Mouse (Mus musculus): Measurements from ENCODE around the gene Prpf8.
"Not testable (repeated sequence)": the region's sequence is repeated elsewhere in the genome, so short reads cannot be mapped to it uniquely, and the experiment has no call there.

Gene Prpf8

DNA sequence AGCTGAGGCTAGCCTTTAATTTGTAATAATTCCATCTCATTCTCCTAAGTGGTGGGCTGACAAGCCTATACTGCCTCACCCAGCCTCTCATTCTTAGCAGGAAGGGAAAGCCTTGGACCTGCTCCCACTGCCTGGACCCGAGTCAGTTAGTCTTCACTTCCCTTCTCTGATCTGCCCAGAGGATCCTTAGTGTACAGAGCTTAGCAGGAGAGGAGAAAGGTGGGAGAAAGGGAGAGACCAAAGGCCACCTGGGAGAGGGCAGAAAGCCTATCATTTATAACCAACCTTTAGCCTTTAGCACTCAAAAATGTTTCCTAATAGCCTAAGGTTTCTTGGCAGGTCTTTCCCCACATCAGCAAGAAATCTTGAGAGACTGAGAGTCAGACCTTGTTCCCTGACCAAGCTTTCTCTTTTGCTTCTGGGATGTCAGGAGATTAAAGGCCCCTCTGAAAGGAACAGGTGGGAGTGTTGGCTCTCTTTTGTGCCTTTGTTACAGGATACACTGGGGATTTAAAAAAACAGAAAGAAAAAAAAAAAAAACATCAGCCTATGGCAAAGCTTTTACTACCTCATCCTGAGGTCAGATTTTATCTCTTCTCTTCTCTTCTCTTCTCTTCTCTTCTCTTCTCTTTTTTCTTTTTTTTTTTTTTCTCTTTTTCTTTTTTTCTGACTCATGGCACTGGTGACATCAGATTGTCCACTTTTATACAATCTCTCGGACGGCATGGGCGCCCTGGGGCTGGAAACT lies 47.8 kb downstream of the Prpf8 start:
- DNase-seq (ENCODE audit: low spot score), result peak; percentile 79

DNA sequence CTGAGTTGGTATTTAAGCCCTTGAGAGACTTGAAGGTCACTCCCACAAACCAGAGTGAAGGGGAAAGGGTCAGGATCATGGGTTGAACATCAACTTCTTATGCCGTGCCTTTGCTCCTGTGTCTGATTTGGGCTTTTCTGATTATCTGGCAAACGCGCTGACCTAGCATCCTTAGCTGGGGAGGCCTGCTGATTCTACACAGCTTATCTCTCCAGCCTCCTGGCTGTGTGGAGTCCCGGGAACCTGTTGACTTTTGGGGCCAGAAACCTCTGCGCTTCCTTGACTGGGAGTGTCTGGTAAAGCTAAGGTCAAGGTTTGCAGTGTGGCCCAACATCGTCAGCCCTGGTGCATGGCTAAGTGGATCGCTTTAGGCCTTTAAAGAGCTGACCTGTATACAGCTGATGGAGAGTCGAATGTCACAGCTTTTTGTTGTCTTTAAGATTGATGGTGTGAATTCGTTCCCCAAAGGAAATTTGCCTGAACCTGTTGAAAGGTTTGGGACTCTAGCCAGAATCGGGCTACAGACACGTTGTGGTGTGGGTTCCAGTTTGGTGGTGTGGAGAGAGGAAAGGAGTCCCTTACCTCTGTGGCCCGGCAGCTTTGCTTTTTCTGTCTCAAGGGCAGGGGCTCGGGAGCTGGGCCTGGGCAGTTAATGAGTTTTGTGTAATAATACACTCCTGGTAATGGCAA lies 48.6 kb downstream of the Prpf8 start:
- DNase-seq (ENCODE audit: low spot score), result peak; percentile 89

DNA sequence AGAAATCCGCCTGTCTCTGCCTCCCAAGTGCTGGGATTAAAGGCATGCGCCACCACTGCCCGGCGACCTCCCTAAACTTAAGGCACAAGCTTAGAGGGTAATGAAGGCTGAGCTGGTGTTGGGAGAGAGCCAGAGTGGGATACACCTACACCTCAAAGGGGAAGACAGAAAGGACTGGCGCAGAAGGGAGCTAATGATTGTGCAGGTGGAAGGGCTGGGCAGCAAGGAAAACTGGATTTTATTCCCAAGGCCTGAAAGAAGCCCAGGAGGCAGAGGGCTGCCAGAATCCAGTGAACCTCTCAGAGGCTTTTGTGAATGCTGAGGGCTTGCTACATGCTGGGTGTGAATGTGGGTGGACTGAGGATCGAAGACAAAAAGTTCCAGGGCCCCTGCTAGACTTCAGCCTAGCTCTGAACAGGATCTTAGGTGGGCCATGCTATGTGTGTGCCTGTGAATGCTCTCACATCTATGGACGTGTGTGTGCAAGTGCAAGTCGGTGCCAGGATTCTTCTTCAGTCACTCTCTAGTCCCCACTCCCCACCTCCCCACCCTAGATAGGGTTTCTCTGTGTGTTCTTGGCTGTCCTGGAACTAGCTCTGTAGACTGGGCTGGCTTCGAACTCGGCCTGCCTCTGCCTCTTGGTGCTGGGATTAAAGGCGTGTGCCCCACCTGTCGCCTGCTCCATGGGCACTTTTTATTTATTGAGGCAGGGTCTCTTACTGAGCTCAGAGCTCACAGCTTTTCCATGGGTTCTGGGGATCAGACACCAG lies 49.8 kb downstream of the Prpf8 start:
- no peak for DNase-seq (ENCODE audit: low spot score)

DNA sequence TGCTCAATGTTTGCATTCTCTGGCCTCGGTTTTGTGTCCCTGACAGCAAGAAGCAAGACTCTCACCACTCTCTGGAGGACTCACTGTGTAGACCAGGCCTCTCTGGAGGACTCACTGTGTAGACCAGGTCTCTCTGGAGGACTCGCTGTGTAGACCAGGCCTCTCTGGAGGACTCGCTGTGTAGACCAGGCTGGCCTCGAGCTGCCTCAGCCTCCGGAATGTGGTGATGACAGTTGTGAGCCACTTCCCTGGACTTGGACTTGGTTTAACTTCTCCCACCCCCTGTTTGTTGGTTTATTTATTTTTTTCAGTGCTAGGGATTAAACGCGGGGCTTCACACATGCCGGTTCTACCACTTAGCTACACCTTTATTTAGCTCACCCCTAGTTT lies 50.4 kb downstream of the Prpf8 start:
- no peak for DNase-seq (ENCODE audit: low spot score)

DNA sequence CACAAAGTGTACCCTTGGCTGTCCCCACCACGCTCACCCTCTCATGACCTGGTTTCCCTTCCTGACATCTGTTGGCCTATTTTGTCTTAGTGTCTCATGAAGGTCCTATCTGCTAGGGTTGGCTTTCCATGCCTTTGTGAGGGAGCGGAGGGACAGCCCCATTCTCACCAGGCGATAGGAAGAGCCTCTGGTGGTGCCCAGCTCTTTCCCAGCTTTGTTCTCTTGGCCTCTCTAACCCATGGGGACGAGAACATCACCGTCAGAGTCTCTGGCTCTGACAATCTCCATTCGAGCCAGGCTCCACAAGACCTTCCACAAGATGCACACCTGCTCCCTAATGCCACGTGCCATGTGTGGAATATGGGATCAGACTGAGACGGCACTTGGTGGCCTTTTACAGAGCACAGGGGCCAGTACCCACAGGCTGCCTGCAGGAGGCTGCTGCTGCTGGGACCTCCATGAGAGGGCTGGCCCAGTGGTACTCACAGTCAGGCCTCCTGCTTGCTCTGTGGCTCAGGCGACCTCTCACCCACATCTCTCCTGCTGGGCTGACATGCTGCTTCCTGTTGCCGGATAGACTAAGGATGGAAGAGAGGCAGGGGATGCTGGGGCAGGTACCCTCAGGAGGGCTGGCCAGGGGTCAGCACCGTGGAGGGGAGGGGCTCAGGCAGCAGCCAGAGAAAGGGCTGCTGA lies 51.0 kb downstream of the Prpf8 start:
- DNase-seq (ENCODE audit: low spot score), result no peak

DNA sequence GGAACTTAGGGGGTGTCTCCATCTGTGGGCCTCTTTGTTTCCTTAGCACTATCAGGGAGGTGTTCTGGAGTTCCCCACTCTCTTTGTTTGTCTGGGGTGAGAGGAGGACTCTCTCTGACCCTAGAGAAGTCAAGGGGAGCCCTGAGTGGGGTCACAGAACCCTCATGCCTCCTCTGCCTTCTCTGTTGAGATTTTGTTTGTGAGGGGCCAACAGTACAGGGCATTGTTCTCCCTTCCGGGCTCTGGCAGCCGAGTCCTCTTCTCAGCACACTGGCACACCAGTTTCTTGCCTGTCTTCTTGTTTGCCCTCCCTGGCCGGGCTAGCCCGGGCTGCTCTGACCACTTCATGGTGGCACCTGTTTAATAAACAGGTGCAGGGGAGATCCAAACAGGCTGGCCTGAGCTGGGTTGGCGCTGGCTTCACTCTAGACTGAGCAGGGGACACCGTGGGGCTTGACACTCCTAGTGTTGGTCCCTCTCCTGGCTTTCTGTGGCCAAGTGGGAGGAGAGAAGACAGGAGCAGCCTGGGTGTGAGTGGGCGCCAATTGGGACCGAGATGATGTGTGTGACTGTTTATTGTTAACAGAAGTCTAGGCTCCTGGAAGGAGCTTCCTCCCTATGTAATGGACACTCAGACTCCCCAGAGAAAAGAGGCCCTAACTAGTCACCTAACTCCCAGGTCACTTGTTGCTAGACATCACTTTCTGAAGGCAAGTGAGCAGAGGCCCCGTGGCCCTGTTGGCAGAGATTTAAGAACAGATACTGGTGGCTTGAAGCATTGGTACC lies 51.8 kb downstream of the Prpf8 start:
- no peak for DNase-seq (ENCODE audit: low spot score)

DNA sequence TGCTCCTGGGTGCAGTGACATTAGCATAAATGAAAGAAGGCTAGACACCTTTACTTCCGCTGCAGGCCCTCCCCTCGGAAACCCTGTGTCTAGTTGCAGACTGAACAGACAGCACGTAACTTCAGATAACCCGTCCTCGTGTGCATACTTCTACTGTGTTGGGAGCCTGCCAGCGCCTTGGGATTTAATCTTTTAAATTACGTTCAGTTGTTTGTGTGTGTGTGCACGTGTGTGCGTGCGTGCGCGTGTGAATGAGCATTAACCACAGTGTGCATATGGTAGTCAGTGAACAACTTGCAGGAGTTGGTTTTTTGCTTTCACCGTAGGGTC lies 52.3 kb downstream of the Prpf8 start:
- DNase-seq (ENCODE audit: low spot score), result no peak

DNA sequence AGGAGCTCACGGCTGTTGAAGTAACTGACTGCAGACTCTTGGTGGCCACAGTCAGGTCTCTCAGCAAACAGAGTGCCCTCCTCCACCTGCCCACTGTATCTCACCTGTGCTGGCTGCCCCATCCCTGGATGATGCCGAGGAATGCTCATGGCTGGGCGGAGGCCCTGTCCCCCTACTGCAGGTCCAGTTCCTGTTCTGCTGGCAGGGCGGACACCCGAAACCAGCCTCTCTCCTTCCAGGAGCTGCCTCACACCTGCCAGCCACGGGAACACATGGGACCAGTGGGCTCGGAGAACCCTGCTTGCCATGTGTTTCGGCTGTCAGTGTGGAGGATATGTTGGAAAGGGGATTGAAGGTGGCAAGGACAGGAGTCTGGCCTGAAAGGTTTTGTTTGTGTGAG lies 53.6 kb downstream of the Prpf8 start:
- no peak for DNase-seq (ENCODE audit: low spot score)

DNA sequence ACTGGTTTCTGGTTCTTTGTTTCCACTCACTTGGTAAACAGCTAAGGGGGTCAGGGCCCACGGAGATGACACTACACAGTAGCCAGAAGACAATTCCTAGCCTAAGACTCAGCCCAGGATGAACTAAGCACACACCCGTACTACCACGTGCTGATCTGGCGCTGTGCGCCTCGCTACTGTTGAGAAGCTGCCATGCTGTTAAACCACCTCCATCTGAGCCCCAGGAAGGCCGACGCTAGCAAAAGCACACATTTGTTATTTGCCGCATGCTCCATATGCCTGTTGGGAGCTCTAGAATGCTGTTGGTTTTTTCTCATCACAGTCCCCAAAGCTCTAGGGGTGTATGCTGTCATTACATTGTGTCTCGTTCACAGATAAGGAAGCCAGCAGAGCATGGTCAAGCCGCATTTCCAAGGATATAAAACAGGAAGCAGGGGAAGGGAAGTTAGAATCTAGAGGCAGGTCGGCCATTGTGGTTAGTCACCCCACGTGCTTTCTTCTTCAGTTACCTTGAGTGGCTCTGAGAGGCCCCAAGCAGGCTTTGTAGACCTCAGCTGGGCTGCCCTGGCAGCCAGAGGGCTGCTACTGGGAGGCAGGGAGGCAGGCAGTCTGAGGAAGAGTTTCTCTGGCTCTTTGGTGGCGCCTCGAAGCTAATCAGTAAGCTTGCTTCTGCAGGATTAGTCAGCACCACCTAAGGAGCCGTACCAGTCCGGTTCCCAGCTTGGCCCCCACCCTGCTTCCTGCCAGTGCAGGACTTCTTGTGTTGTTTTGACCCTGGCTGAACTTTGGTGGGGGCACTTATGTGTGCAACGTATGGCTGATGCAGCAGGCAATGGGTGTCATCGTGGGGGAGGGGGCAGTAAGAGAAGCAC lies 54.3 kb downstream of the Prpf8 start:
- DNase-seq (ENCODE audit: low spot score), result peak; percentile 54

DNA sequence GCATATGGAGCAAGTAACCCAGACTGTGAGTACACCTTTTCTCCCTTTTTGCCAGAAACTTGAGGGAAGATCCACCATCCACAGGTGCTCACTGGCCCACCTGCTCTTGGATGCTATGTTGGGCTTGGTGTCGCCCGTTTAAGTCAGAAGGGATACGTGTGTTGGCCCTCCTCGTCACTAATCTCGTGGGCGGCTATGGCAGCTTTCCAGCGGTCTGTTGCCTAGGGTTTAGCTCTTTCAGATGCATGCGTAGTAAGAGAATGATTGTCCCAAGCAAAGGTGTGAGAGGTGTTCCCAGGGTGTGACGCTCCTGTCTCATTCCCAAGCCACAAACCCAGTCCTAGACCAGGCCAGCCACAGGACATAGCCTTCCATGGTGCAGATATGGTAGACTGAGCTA lies 58.1 kb downstream of the Prpf8 start:
- DNase-seq (ENCODE audit: low spot score), result no peak

DNA sequence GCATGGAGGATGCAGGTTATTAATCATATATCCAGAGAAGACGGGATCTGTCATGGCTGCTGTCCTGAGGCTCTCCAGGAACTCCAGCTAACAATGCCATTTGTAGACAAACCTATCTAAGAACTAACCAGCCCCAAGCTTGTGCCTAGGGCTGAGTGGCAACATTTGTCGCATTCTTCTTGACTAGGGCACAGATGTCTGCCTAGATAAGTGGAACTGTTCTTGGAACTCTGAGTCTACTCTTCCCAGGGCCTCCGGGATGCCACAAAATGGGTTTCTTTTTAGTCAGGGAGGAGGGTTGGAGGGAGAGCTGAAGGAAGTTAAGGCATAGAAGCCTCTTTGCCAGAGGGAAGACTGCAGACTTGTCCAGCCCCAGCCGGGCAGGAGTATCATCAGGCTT lies 59.4 kb downstream of the Prpf8 start:
- DNase-seq (ENCODE audit: low spot score), result no peak

DNA sequence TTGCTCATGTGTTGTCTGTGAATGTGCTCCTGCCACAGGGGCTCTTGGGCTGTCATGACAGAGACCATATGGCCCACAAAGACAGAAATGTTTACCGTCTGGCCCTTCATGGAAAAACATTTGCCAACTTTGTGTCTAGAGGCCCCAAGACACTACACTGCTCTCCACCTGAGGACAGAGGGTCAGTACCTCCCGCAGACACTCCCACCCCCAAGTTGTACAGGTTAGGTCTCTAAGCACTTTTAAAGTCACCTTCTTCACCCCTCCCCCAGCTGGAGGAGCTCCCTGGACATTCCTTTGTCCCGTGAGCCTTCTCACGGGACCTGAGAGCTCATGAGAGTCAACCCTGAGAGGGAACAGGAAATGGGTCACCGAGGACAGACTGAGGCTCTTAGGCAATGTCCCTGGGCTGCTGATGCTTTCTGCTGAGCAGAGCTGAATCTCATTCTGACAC lies 63.1 kb downstream of the Prpf8 start:
- DNase-seq (ENCODE audit: low spot score), result peak; percentile 91

DNA sequence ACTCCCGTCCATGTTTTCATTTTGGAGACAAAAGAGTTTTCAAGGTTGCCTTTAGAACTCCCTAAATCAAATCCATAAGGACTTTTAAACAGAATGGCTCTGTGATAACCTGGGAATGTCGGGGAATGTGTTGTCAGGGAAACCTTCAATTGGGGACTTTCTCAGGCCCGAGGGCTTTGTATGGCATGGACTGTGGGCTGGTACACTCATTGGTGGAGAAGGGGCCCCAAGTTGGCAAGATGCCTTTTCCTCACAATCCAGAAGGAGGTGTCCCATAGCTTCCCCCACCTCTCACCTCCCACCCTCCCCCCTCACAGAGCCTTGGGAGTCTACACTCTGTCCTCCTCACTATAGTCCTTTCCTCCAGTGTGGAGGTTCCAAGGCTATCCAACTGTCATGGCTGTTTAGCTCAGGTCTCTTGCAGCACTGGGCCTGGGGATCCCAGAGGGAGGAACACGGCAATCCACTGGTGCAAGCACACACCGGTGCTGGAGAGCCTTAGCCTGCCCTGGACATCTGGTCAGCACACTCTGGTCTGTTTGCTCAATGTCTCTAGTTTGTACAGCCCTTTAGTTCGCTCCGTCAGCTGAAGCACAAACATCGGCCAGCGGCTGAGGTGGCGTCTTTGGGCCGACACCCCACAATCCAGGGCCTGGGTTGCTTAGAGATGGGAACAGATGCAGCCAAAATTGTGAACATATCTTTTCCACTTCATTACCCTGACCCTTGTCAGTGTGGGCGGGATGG lies 63.8 kb downstream of the Prpf8 start:
- peak; percentile 60 for DNase-seq (ENCODE audit: low spot score)

DNA sequence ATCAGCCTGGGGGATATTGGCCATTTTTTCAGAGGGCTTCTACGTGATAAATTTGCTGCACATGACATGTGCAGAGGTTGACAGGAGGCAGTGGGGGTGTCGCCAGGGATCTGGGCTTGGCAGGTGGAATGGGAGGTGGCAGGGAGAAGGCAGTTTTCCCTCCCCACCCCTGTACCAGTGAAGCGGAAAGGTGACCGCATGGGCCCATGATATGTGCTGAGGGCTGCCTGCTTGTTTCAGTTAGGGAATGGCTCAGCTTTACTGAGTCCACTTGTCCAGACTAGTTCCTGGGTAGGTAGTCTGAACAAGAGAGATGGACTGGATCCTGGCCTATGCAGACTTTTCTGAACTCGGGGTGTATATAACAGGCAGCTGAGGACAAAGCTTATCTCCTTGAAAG lies 64.7 kb downstream of the Prpf8 start:
- no peak for DNase-seq (ENCODE audit: low spot score)

DNA sequence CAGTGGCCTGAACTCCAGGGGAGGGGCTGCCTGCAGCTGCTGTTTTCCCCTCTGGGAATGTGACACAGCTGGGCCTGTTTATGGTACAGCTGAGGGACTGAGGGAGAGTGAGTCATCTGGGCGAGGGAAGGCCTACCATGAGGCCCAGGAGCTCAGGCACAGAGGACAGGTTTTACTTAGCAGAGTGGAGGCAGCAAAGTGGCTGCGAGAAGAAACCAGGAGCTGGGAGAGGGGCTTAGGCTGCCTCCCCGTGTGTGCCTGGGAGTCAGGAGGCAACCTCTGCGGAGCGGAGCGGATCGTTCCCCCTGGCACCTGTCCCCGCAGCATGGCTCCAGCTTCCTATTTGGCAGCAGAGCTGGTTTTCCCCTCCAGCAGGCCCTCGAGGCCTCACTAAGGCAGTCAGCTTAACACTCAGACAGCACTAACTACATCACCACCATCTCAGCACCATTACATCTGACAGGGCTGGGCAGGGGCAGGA lies 65.4 kb downstream of the Prpf8 start:
- DNase-seq (ENCODE audit: low spot score), result no peak

DNA sequence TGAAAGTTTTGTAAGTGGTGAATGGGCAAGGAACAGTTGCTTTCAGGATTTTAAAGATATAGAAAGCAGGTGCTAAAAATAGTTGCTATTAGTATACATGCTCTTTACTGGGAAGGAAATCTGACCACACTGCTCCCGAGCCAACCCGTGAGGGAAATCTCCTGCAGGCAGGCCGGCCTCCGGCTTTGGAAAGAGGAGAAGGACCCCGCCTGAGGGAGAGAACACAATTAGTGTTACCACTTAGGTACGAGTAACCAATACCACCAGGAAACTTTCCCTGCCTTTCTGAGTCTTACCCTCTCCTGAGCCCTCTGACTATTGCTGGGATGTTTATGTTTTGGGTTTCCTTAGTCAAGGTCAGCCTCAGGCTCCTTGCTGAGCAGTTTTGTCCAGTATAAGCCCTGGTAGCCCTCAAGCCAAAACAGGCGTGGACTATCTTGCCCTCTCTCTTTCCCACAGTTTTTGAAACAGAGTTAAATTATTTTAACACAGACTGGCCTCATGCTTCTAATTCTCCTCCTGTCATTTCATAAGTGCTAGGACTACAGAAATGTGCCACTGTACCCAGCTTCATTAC lies 66.4 kb downstream of the Prpf8 start:
- no peak for DNase-seq (ENCODE audit: low spot score)

DNA sequence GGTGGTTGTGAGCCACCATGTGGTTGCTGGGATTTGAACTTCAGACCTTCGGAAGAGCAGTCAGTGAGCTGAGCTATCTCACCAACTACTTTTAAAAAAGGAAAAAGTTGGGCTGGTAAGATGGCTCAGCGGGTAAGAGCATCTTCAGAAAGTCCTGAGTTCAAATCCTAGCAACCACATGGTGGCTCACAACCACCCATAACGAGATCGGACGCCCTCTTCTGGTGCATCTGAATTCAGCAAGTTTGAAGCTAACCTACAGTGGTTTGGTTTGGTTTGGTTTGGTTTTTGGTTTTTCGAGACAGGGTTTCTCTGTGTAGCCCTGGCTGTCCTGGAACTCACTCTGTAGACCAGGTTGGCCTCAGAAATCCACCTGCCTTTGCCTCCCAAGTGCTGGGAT lies 69.4 kb downstream of the Prpf8 start:
- not testable (repeated sequence) for DNase-seq (ENCODE audit: low spot score)

DNA sequence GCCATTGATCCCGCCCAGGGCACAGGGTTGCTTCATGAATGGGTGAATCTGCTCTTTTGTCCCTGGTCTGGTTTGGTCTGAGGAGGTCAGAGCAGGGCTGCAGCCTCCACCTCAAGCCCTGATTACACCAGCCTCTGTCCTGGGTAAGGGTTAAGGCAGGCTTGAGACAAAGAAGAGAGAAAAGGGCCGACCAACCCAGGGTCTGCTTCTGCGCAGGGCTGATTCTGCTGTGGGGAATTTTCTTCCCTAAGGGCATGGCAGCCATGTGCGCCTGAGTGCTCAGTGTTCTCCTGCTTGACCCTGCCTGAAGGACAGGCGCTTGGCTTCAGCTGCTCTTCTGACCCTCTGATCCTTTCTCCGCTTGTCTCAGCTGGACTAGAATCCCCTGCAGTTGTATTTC lies 70.5 kb downstream of the Prpf8 start:
- DNase-seq (ENCODE audit: low spot score), result no peak

DNA sequence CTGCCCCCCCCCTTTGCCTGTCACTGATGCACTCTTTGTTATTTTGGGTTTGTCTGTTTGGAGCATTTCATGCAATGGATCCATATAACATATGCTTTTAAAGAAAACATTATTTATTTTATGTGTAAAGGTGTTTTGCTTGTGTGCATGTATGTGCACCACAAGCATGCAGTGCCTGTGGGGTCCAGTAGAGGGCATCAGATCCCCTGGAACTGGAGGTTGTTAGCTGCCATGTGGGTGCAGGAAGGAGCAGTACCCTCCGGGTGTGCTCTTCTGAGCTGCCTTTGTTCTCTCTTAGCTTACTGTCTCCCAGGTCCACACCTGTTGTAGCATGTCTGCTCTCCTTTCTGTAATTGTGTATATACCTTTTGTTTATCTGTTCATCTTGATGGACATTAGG lies 71.5 kb downstream of the Prpf8 start:
- no peak for DNase-seq (ENCODE audit: low spot score)

All from yolk sac, embryonic 10.5 days (tissue).